In the genomic region with DNA sequence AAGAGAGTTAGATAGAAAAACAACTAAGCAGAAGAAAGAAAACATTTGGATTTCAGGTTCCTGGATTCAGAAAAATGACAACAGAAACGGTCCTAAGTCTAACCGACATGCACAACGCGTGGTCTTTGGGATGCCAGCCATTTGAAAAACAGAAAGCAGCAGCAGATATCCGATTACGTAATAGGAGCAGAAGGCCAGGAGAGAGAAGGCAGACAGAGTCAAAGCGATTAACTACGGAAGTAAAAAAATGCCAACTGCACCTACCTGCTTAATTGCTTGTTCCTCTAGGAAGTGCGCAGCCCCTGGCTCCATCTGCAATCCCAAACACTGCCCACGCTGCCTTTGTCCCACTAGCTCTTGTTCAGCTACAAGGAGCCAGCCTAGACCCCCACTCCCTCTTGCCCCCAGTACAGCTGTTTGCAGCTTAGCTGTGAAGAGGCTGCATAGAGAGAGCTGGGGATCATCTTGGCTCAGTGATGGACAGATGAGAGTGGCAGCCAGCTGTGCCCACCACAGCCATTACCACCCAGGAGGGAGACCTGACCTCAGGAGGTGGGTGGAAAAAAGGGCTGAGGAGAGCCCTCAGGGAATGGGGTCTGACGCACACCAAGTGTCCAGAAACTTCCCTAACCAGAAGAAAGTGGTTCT, we compare ENCODE assay signal across 32 mouse cellular contexts. TPM values are rescaled to one million over a fixed set of nuclear protein-coding genes. Genes with fewer than 3 reads are reported as not detected.
DNase-seq lines count a peak whose midpoint lies in the region; ATAC-seq and TF ChIP-seq lines count a peak whose summit lies in the region.
"Had no signal": no experiment of that assay in that cellular context is flagged by ENCODE, and none has a peak within 500 bp of the region (broad histone marks: within the 10 kb centered on the region; RNA-seq: fewer than 3 reads in every experiment).

No protein-coding gene starts in this region.

- 0 out of 2 replicates have a peak, but pooled peaks cover under 1% of the 10 kb centered on the region for H3K27me3 ChIP-seq in embryonic facial prominence, embryonic 14.5 days (replicated peaks; ENCODE audit: control insufficient read depth, insufficient read depth, low read length)
- peaks cover 5% of the 10 kb centered on the region; the same call in 1 of the 2 replicates for H3K27me3 ChIP-seq in limb, embryonic 14.5 days (ENCODE audit: control insufficient read depth, insufficient read depth, low read length)
- H3K27me3 ChIP-seq: CH12.LX had no signal

- DNase-seq in layer of hippocampus, adult 9-11 months, result peak; percentile 15
- DNase-seq in layer of hippocampus, postnatal 36 days, result no peak
- DNase-seq in brain, adult 2 months (ENCODE audit: low read depth, low spot score), result peak; percentile 15
- DNase-seq in embryonic facial prominence, embryonic 14.5 days (ENCODE audit: low spot score), result peak; percentile 62
- DNase-seq in limb, embryonic 14.5 days (ENCODE audit: low spot score), result no peak
- DNase-seq in gastrocnemius, postnatal 14 days, result no peak
- DNase-seq: adrenal gland, adult 8-10 months; B cell, adult 2 months; cerebellum, adult 11 months; cerebellum, adult 9-10 months; cerebellum, postnatal 36 days; heart, postnatal 14 days; kidney, adult 2 months; kidney, postnatal 10 days; left cerebral cortex, postnatal 4 days; lung, adult 18-20 months; right cerebral cortex, adult 18-20 months; spleen, adult 18-20 months; thymus, adult 2 months; thymus, postnatal 36 days had no signal

- no peaks in the 10 kb centered on the region for H3K9me3 ChIP-seq in embryonic facial prominence, embryonic 14.5 days (ENCODE audit: control insufficient read depth, low read length)
- no peaks in the 10 kb centered on the region for H3K9me3 ChIP-seq in limb, embryonic 14.5 days (ENCODE audit: control insufficient read depth, low read length)
- H3K9me3 ChIP-seq: embryonic facial prominence, embryonic 13.5 days; forebrain, embryonic 13.5 days; liver, embryonic 12.5 days; midbrain, embryonic 15.5 days; neural tube, embryonic 12.5 days had no signal

- no peak overlapping the region for H3K4me3 ChIP-seq in embryonic facial prominence, embryonic 14.5 days (ENCODE audit: low read depth, low read length)
- H3K4me3 ChIP-seq in limb, embryonic 14.5 days (replicated peaks; ENCODE audit: low read length), result no peak overlapping the region
- H3K4me3 ChIP-seq: embryonic facial prominence, embryonic 13.5 days; forebrain, embryonic 13.5 days; liver, embryonic 12.5 days; midbrain, embryonic 15.5 days; neural tube, embryonic 12.5 days had no signal

- no peak overlapping the region for H3K4me2 ChIP-seq in embryonic facial prominence, embryonic 14.5 days (ENCODE audit: low read depth, low read length)
- no peak overlapping the region for H3K4me2 ChIP-seq in limb, embryonic 14.5 days (replicated peaks; ENCODE audit: low read depth, low read length, severe bottlenecking)
- H3K4me2 ChIP-seq: embryonic facial prominence, embryonic 13.5 days; forebrain, embryonic 13.5 days; liver, embryonic 12.5 days; midbrain, embryonic 15.5 days; neural tube, embryonic 12.5 days had no signal

- peak; percentile 54 for ATAC-seq in embryonic facial prominence, embryonic 14.5 days (ENCODE audit: low read depth)
- peak; percentile 65; the same call in 1 of the 2 replicates for ATAC-seq in limb, embryonic 14.5 days (ENCODE audit: low FRiP score, low read depth)
- no peak for ATAC-seq in megakaryocyte, adult 5-6 weeks (ENCODE audit: poor library complexity, severe bottlenecking)
- ATAC-seq: forebrain, embryonic 13.5 days; hindbrain, embryonic 16.5 days; liver, embryonic 12.5 days; lung, postnatal 0 days; midbrain, embryonic 15.5 days had no signal

- 40% methylated on average over 11 of the region's 11 CpGs for WGBS in embryonic facial prominence, embryonic 14.5 days
- WGBS in limb, embryonic 14.5 days, result 55% methylated on average over 11 of the region's 11 CpGs

- H3K4me1 ChIP-seq in embryonic facial prominence, embryonic 14.5 days (ENCODE audit: control insufficient read depth, insufficient read depth, low read length), result peaks cover 7% of the 10 kb centered on the region; the same call in 1 of the 2 replicates
- H3K4me1 ChIP-seq in limb, embryonic 14.5 days (ENCODE audit: control insufficient read depth, insufficient read depth, low read length), result 0 out of 2 replicates have a peak, but pooled peaks cover 5% of the 10 kb centered on the region
- H3K4me1 ChIP-seq: neural tube, embryonic 12.5 days had no signal

- no peak overlapping the region for H3K27ac ChIP-seq in embryonic facial prominence, embryonic 14.5 days (replicated peaks; ENCODE audit: low read depth, low read length)
- no peak overlapping the region for H3K27ac ChIP-seq in limb, embryonic 14.5 days (replicated peaks; ENCODE audit: low read depth, low read length)
- H3K27ac ChIP-seq: embryonic facial prominence, embryonic 13.5 days; forebrain, embryonic 13.5 days; liver, embryonic 12.5 days; midbrain, embryonic 15.5 days; neural tube, embryonic 12.5 days; stomach, postnatal 0 days had no signal

- no peak for TF ChIP-seq POLR2A in limb, embryonic 14.5 days (IDR thresholded peaks at IDR 0.05; ENCODE audit: borderline replicate concordance, extremely low read depth, insufficient read depth, insufficient read length)

- intact Hi-C loops in gastrocnemius, postnatal 14 days (cut with DNase I; ENCODE audit: low total_unique reads), result no loop called here

- no peak overlapping the region for H3K9ac ChIP-seq in embryonic facial prominence, embryonic 14.5 days (ENCODE audit: low read depth, low read length)
- H3K9ac ChIP-seq in limb, embryonic 14.5 days (ENCODE audit: low read depth, low read length, severe bottlenecking), result no peak overlapping the region
- H3K9ac ChIP-seq: embryonic facial prominence, embryonic 13.5 days; forebrain, embryonic 13.5 days; liver, embryonic 12.5 days; midbrain, embryonic 15.5 days; neural tube, embryonic 12.5 days had no signal

- no peaks in the 10 kb centered on the region for H3K36me3 ChIP-seq in embryonic facial prominence, embryonic 14.5 days (ENCODE audit: control insufficient read depth, insufficient read depth, low read length)
- H3K36me3 ChIP-seq in limb, embryonic 14.5 days (ENCODE audit: control insufficient read depth, insufficient read depth, low read length), result no peaks in the 10 kb centered on the region
- H3K36me3 ChIP-seq: embryonic facial prominence, embryonic 13.5 days; liver, embryonic 12.5 days; midbrain, embryonic 15.5 days; neural tube, embryonic 12.5 days had no signal

RNA-seq across cellular contexts. Expression of a gene that starts 31.9 kb away (rescaled TPM):
- total RNA-seq in layer of hippocampus, postnatal 36 days (2021), result 100 to 1,000 TPM; 231 to 244 TPM
- 5.8 and 7.0 TPM in 2 replicates for polyA plus RNA-seq in embryonic facial prominence, embryonic 14.5 days (2014; fragmentation: Nextera tagmentation; extraction: Ambion mirVana)
- 6.1 and 7.7 TPM in 2 replicates for polyA plus RNA-seq in limb, embryonic 14.5 days (2012; rRNA removed)
- polyA plus RNA-seq in limb, embryonic 14.5 days (2014; fragmentation: Nextera tagmentation; extraction: Ambion mirVana), result 2.3 and 2.4 TPM in 2 replicates
- 10 to 100 TPM in 1 of 2 experiments, 1 to 10 TPM in 1; 8.6 to 13.4 TPM for total RNA-seq in gastrocnemius, postnatal 14 days (2021)
- 0.62 and 0.75 TPM in 2 replicates for total RNA-seq in megakaryocyte, adult 5-6 weeks (2015)
- 0.16 and 0.48 TPM in 2 replicates for total RNA-seq in megakaryocyte, adult 5-6 weeks (2017)
- total RNA-seq: megakaryocyte-erythroid progenitor cell, adult 5-6 weeks had no signal

RNA-seq across cellular contexts. Expression of a gene that starts 32.1 kb away (rescaled TPM):
- 1 to 10 TPM; 1.6 to 1.7 TPM for total RNA-seq in layer of hippocampus, postnatal 36 days (2021)
- 1.1 TPM in 2 replicates for polyA plus RNA-seq in embryonic facial prominence, embryonic 14.5 days (2014; fragmentation: Nextera tagmentation; extraction: Ambion mirVana)
- 0.28 and 0.31 TPM in 2 replicates for polyA plus RNA-seq in limb, embryonic 14.5 days (2012; rRNA removed)
- polyA plus RNA-seq in limb, embryonic 14.5 days (2014; fragmentation: Nextera tagmentation; extraction: Ambion mirVana), result 0.17 and 0.19 TPM in 2 replicates
- under 1 TPM in 1 of 2 experiments, not detected in 1; 0.10 TPM for total RNA-seq in gastrocnemius, postnatal 14 days (2021)
- not detected in 2 replicates for total RNA-seq in megakaryocyte, adult 5-6 weeks (2015)
- not detected in 2 replicates for total RNA-seq in megakaryocyte, adult 5-6 weeks (2017)
- total RNA-seq: gastrocnemius, adult 8-10 months; heart, postnatal 14 days; megakaryocyte-erythroid progenitor cell, adult 5-6 weeks had no signal

Comparison
In these comparisons a context has a peak if more than half of its experiments do, and no peak if none do; other contexts are left out.
1. DNase-seq: peak in layer of hippocampus, adult 9-11 months (single experiment), brain, adult 2 months (single experiment) and embryonic facial prominence, embryonic 14.5 days (single experiment); none in layer of hippocampus, postnatal 36 days (0 of 2), limb, embryonic 14.5 days (single experiment) and gastrocnemius, postnatal 14 days (single experiment).
2. RNA of a gene that starts 31.9 kb away (total RNA-seq): 231 to 244 TPM in layer of hippocampus, postnatal 36 days; 8.6 to 13.4 TPM in gastrocnemius, postnatal 14 days and 0.16 to 0.75 TPM in megakaryocyte, adult 5-6 weeks; every median in the first group is over 10 times any median in the second.